Mouse (Mus musculus): ENCODE measurements at regions not wholly inside any gene's neighbourhood (a gene's known extent, or its start where the extent isn't known, plus 50 kb on each side); places are given as distances from the start of the nearest gene placed in this dataset.
"Not testable (repeated sequence)": the region's sequence is repeated elsewhere in the genome, so short reads cannot be mapped to it uniquely, and the experiment has no call there.

GRCm38 (mm10) chr17:85881636-85882170 is 193.6 kb upstream of the Six2 start:
- DNase-seq, result no peak

DNA sequence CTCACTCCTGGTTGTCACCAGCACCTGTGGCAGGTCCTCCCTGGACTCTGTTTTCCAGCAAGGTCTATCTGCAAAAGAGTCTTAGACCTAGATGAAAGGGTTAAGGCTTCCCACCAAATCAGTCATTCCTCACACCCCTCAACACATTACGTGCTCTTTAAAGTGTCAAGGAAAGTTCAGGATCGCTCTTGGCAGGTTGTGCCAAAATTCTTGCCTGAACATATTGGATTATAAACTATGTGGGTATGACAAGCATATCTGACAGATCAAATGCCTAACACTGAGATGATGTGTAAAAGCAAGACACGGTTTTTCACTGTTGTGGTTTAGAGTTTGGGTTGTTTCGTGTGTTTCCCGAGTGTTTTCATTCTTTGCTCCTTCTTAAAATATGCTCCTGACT is 193.0 kb upstream of the Six2 start:
- DNase-seq, result no peak

DNA sequence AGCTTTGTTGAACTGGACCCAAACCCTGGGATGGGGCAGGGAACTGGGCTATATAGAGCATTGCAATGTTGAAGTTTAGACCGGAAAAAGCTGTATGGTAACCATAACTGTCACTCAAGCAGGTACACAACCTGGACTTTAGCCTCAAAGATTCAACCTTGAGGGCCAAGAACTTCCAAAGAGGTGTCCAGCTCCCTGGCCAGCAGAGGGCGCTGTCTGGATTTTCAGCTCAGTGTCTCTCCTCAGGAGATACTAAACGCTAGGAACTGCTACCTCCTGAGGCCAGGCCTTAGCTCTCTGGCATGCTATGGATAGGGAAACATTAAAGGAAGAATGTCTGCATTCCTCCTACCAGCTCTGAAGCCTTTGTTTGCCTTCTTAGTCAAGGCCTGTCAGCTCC is 189.4 kb upstream of the Six2 start:
- DNase-seq, result peak; percentile 39

GRCm38 (mm10) chr17:85876853-85877252 is 188.8 kb upstream of the Six2 start:
- DNase-seq, result no peak

DNA sequence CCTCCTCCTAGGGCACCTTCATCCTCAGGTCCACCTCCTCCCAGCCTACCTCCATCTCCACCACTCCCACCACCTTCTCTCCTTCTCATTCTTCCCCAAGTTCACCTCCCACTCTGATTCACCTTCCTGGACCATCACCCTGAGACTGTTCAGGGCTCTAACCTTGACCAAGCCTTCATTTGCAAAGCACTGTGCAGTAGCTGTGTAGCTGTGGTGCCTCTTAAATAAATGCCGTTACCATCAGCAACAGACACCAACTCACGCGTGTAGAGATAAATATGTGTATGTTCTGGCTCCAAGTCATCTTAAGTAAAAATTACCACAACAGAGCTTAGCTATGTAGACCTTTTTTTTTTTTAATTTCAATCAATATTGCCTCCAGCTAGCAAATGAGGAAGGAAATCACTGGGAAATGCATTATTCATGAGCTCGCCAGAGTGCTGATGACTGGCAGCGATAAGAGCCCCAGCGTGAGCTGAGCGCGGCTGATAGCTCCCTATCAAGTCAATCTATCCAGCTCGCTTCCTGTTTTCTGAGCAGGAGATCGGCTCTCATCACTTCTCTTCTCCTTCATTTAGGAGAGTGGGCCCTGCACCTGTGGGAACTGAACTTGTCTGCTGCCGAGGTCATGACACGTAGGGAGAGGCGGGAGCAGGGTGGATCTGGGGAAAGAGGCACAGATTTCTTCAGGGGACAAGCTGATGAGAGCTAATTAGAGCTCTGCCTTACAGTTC is 185.9 kb upstream of the Six2 start:
- no peak for DNase-seq

GRCm38 (mm10) chr17:85872903-85873413 is 184.9 kb upstream of the Six2 start:
- DNase-seq, result no peak

DNA sequence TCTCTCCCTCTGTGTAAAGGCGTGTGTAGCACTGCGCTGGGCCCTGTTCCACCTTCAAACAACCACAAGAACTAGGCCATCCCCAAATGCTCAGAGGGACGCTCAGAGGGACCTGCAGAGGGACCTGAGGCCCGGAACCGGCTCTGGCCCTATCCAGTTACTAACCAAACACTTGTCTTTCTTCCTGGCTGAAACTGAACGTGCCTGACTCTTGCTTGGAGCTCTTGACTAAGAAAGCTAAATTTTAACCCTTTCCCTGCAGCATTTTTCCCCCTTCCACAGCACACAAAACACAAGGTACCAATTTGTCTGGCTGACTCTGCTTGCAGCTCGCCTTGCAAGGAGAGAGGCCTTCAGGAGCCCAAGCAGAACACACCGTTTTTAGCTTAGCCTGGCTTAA is 182.3 kb upstream of the Six2 start:
- DNase-seq, result no peak

GRCm38 (mm10) chr17:85869179-85869578 is 181.1 kb upstream of the Six2 start:
- DNase-seq, result no peak

- no peak for DNase-seq
Measured at GRCm38 (mm10) chr17:85867945-85868616, 180.0 kb upstream of the Six2 start.

- no peak for DNase-seq
Measured at GRCm38 (mm10) chr17:85866581-85866980, 178.5 kb upstream of the Six2 start.

DNA sequence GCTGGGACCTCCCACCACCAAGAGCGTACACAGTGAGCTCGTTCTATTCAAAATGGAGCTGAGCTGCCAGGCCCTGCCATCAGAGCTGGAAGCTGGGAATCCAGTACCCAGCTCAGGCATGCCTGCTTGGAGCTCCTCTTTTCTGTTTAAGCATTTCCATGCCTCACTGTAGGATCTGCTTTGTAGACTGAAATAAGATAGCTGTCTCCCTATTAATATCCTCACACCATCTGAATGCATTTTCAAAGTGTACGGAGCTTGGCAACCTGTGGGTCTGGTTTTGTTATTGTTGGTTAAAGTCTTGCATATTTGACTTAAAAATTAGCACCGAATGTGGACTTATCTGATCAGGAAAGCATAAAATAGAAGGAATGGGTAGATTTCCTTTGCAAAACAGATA is 177.9 kb upstream of the Six2 start:
- no peak for DNase-seq

DNA sequence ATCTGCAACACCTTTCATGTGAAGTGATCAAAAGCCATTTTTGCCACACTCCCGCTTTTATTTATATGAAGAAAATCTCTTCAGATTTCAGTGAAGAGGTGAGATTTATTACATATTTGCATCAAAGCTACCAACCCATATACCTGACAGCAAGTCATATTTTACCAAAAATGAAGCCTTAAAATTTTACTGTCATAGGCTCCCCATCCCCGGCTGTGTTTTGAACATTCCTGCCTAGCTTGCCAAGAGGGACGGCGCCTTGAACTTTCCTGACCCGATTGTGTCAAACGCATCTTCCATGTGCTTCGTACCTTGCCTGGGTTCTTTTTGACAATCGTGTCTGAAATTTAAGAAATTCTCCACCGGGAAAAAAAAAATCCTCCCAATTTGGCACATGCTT is 173.3 kb upstream of the Six2 start:
- DNase-seq, result no peak

DNA sequence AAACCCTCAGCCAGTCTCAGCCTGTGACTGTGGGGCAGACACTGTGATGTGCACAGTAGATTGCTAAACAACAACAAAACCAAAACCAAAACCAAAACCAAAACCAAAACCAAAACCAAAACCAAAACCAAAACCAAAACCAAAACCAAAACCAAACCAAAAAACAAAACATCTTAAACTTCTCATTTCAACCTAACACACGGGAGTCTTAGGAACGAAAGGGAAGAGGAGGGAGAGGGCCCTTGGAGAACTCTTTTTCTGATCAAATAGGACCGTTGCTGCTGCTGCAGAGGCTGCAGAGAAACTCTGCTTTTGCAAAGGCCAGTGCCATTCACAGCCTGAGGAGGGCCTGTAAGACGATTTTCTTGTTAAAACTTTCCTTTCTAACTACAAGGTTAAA is 172.7 kb upstream of the Six2 start:
- no peak for DNase-seq

- no peak for DNase-seq
Measured at GRCm38 (mm10) chr17:85859926-85860707, 172.0 kb upstream of the Six2 start.

- DNase-seq, result no peak
Measured at GRCm38 (mm10) chr17:85858516-85858915, 170.4 kb upstream of the Six2 start.

DNA sequence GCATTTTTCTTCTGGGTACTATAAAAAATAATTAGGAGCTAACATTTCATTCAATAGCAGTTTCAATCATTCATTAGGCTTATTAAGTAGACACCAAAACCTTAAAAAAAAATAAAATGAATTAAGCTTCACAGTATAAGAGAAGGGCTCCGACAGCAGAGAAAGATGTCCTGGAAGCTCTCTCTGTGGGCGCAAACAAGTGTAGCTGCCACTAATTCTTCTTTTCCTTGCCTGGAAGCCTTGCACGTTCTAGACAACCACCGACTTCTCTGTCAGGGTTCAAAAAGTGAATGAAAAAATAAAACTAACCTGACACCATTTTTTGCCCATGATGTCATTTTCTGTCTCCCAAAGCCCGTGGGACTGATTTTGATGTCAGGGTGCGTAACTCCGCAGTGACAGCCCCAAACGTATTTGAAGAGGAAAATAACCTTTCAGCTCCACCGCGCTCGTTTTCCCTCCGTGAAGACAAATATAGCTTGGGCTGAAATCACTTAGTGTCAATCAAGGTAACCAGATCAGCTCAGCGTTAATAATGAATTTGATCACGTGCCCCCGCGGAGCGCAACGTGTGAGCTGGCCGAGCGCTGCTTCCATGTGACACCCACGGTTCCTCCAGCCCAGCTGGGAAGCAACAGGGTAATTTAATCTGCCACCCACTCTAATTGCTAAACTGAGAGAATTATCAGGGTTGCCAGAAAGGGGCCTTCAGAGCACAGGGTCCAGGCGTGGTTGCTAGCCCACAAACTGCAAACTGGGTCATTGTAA is 169.8 kb upstream of the Six2 start:
- DNase-seq, result no peak

DNA sequence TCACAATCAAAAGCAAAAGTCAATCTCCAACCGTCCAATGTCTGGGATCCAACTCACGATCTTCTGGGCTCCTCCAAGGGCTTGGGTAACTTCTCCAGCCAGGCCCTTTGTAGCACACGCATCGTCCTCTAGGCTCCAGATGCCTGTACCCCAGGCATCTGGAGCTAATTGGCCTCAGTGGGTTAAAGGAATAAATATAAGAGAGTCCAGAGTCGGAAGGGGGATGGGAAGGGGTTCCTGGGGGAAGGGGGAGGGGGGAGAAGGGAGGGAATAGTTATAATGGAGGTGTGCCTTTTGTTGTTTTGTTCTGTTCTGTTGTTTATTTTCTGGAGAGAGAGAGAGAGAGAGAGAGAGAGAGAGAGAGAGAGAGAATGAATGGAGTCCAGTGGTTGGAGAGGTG is 168.8 kb upstream of the Six2 start:
- DNase-seq, result not testable (repeated sequence)

GRCm38 (mm10) chr17:85853156-85853555 is 165.1 kb upstream of the Six2 start:
- DNase-seq, result no peak

GRCm38 (mm10) chr17:85848526-85848925 is 160.5 kb upstream of the Six2 start:
- DNase-seq, result no peak

DNA sequence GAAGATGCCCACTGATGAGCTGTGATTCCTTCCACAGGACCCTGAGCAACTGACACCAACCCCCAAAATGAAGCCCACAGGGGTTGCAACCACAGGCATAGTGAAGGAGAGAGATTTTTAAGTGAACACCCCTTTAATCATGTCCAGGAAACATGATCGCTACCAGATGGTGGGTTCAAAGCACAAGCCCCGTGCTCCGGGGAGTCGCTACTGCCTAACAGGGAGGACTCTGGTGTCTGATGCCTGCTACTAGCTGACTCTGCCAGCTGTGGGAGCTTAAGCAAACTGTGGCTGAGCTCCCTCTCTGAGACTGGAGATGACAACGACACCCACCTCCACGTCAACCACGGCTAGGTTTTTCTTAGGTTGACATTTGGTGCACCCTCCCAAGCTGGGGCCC is 159.7 kb upstream of the Six2 start:
- DNase-seq, result no peak

GRCm38 (mm10) chr17:85845059-85845458 is 157.0 kb upstream of the Six2 start:
- no peak for DNase-seq

DNA sequence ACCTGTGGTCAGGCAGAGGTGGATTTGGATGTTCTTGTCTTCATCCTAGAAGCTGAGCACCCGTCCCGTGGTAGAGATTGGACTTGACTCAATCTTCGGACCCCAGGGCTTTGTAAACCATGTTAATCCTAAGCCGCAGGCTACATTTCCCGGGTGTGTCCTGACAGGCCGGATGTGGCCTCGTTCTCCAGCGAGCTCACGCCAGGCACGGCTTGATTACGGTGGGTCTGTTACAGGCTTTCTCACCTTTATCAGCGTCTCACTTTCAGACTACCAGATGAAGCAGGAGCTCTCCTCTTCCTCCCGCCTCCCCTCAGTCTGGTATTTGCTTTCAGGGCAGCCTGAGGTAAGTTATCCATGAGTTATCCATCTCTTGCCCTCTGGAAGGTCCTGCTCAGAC is 156.4 kb upstream of the Six2 start:
- DNase-seq, result no peak

DNA sequence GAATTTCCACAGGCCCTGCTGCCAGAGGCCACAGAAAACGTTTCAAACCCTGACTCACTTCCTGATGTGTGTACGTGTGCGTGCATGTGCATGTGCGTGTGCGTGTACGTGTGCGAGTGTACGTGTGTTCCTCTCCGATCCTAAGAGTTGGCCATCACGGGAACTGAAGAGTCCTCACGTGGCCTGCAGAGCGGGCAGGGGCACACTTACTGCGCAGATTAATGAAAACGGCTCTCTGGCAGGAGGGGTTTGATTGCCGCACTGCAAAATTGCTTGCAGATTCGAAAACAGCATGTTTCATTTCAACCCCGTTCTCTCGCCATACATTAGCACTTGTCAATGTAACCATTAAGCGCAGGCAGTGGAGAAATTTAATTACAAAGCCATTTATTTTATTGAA is 135.0 kb upstream of the Six2 start:
- DNase-seq, result no peak

Data from right cerebral cortex, postnatal 4 days (tissue).